Mouse (Mus musculus) inflammation-experienced regulatory T-cells, adult 6 months (primary cell): ENCODE results near the gene Natd1. TPM values are rescaled to one million over a fixed set of nuclear protein-coding genes. Genes with fewer than 3 reads are reported as not detected.

Experiments used
- ATAC-seq: one replicate; pipeline ENCODE4 v1.8.0; 2017
- polyA plus RNA-seq, 3 experiments: library from polyadenylated mRNA; unstranded; fragments of 100-300 nt; shearing (Covaris generic); gene quantifications; one replicate each; pipeline ENCODE4 v1.2.1; 2017

Natd1 gene
- polyA plus RNA-seq, 3 experiments from 2014 or later, result 5.4 to 6.7 (median 6.4) TPM

DNA sequence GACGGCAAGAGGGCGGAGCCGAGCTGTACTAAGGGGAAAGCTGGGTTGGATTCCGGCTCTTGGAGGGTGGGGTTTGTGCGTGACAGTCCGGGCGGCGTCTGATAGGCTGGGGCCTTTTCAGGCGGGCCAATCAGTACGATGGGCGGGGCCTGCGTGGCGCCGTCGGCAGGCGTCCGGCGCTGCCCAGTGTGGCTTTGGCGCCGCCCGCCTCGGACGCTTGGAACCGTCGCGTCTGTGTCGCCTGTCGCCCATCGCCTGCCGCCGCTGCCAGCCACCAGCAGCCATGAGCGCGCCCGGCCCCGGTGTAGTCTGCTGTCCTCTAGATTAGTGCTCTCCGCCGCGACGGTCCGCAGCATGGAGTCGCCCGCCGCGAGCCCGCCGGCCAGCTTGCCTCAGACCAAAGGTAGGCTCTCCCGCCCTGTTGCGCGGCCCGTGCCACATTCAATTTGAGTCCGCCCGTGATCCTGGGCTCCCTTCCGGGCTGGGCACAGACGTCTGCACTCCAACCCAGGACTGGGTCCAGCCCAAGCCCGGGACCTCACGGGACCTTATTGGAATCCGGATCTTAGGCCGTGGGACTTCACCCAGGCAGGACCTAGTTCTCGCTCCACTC lies 17.4 kb upstream of the Natd1 start, which contains the start of gene Map2k3:
Map2k3 (plus strand) TSS at position 165 of the 613 bp plus-strand sequence.
- ATAC-seq, result peak; percentile 86

GRCm38 (mm10) chr11:60931282-60931868 lies 16.8 kb upstream of the Natd1 start:
- no peak for ATAC-seq

- ATAC-seq, result no peak
These were observed 16.3 kb upstream of the Natd1 start for GRCm38 (mm10) chr11:60930724-60931281.

DNA sequence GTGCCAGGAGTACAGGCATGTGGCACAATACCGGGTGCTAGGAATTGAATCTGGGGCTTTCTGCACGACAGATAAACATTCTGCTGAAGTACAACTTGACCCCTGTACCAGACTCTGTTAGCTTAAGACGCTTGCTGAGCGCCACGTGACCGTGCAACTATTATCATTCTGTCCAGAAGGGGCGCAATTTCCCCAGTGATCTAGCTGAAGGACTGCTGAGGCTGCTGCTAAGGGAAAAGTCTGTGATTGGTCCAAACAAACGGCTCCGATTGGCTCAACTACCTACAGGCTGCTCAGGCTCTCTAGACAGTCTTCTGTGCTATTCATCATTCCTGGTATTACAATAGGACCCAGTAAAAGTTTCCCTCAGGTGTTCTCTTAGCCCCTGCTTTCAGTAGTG lies 12.7 kb upstream of the Natd1 start:
- ATAC-seq, result peak; percentile 72

DNA sequence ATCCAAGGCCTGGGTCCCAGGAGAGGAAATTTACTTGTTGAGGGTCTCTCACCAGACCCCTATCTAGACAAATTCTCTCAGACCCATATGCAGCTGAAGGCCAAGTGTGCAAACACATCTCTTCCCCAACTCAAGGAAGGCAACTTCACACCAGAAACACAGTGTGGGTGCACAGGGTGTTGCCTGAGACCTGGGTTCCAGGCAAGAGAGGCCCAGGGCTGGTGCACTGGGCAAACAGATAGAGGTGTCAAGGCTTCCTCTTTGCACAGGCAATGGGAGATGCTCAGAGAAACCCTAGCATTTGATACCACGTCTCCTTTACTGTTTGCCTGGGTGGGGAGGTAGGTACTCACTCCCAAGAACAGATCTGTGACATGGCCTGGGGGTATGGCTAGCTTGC lies 10.4 kb upstream of the Natd1 start:
- ATAC-seq, result no peak

GRCm38 (mm10) chr11:60924498-60924897 lies 9.9 kb upstream of the Natd1 start:
- ATAC-seq, result no peak

DNA sequence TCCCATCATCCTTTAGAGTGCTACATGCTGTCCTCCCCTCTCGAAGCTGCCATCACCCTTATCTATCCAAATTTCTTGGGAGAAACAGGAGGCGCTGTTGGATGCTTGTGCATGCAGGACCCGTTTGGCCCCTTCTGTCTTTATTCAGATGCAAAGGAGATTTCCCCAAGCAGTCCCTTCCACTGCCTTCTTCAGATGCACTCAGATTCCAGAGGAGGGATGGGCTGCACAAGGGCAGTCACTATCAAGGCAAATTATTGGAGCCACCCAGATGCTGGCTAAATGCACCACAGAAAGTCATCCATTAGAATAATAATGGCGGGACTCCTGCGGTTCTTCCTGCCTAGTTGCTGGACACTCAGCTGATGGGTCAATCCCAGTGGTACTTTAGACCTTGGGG lies 8.4 kb upstream of the Natd1 start:
- ATAC-seq, result no peak

- no peak for ATAC-seq
These were observed 7.6 kb upstream of the Natd1 start for GRCm38 (mm10) chr11:60922195-60922594.

DNA sequence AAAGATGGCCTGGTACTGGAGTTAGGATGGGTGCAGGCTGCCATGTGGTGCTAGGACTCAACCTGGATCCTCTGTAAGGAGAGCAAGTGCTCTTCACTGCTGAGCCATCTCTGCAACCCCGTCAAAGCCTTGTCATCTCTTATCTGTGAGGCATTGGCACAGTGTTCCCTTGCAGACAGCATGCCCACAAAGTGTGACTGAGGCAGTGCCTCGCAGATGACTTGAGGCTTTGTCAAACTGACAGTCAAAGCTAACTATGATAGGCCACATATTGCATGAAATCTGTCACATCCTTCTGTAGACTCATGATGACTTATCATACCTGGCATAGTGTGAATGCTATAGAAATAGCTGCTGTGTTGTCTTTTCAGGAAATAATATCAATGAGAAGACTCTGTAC lies 5.5 kb upstream of the Natd1 start:
- no peak for ATAC-seq

- ATAC-seq, result no peak
These were observed 651 bp upstream of the Natd1 start for GRCm38 (mm10) chr11:60915201-60915600.

GRCm38 (mm10) chr11:60913301-60914196 lies 1.0 kb downstream of the Natd1 start:
- ATAC-seq, result peak; percentile 93

DNA sequence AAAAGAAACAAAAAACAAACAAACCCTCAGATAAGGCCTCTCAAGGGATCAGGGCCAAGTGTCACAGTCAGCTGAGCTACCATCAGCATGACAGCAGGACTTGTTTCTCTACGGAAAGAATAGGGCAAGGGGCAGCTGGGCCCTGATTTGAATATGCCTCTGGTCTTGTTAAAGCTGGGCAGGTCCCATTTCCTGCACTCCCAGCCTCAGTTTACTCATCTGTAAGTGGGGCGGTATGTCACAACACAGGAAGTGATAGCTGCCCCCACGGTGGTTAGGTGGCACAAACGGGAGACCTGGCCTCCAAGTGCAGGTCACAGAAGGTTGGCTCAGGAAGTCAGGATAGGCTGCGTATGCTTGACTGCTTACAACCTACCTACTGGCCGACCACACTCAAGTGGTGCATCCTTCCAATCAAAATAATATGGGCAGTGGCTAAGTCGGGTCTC lies 2.0 kb downstream of the Natd1 start:
- no peak for ATAC-seq

- ATAC-seq, result no peak
These were observed 4.9 kb downstream of the Natd1 start for GRCm38 (mm10) chr11:60909626-60910025.

DNA sequence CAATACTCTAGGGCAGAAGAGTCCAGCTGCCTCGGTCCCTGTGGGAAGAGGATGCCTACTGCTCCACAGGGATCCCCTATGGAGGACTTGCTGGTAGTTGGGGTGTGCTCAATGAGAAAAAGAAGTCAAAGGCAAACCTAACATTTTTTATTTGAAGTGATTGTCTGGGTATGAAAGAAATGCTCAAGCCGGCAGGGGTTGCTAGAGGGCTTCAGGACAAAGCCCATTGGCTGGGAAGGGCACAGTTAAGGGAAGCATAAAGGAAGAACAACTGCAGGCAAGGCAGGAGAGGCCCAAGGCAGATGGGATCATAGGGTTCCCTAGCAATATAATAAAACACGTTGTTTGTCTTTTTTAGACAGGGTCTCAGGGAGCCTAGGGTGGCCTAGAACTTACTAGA lies 6.5 kb downstream of the Natd1 start:
- no peak for ATAC-seq

DNA sequence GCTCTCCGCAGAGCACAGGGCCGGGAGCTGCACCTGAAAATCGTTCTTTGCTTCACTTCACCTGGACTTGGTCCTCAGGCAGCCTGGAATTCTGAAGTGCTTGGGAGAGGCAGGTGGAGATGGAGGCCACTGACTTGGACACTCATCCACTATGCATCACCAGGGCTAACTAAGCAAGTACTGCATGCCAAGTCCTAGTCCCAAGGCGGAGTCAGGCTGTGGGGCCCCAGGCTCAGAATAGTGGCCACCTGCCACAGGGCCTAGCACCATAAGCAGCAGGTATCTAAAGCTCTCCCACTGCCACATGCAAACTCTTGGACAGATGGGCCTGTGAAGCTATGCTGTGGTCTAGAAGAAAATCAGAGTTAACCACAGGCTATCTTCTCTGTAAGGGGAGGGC lies 8.1 kb downstream of the Natd1 start:
- ATAC-seq, result no peak

GRCm38 (mm10) chr11:60905407-60906120 lies 9.0 kb downstream of the Natd1 start:
- ATAC-seq, result no peak

DNA sequence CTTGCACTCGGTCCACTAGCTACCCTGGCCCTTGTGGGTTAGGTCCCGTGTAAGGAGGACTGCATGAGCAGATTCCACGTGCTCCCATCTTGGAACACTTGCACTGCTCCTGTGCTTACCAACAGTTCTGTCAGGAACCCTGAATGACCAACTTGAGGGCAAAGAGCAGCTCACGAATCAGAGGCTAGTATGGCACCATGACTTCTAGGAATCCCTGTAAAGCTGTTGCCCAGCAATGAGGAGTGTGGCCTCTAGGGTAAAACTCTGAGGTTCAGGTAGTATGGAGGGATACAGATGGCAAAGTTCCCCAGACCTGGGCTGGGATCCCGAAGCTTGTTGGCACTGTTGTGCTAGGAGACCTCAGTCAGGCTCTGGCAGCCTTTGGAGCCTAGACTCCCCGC lies 10.9 kb downstream of the Natd1 start:
- no peak for ATAC-seq

DNA sequence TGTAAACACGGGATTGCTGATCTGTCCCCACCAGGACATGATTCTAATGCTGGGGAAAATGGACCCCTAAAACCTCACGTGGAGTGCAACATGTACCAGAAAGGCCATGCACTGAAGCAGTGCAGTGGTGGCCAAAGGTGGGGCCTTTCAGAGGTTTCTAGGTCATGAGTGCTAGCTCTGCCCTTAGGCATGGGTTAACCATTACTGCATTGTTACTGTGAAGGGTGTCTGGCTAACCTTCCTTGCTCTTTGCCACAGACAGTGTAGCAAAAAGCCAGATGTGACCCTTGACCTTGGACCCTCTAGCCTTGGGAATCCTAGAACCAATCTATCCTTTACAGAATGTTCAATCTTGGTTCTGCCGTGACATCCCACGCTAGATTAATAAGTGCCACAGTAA lies 12.1 kb downstream of the Natd1 start:
- no peak for ATAC-seq

DNA sequence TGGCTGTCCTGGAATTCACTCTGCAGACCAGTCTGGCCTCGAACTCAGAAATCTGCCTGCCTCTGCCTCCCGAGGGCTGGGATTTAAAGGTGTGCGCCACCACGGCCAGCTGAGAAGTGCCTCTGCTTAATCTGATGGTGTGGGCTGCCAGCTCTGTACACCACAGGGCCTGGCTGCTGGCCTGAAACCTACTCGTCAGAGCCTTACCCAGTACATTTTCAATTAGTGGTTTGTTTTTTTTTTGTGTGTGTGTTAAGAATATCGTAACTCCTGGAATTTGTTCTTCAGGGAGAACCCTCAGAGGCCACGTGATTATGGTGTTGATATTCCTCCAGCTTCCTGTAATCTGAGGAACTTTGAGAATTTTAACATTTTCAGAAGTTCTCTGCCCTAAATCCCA lies 12.5 kb downstream of the Natd1 start:
- ATAC-seq, result no peak

DNA sequence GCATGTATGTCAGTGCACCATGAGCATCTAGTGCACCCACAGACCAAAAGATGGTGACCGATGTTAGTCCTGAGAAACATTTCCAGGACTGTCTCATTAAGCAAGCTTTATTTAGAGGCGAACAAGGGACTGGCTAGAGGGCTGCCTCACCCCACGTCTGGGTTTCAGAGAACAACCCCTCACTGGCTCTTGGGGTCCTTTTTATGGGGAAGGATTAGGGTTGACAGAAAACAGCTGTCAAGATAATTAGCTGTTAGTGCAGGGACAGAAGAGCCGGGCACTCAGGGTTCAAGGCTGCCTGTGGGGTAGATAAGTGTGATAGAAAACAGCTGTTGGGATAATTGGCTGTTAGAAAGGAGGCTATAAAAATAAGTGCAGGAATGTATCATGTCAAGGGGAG lies 18.6 kb downstream of the Natd1 start:
- no peak for ATAC-seq

DNA sequence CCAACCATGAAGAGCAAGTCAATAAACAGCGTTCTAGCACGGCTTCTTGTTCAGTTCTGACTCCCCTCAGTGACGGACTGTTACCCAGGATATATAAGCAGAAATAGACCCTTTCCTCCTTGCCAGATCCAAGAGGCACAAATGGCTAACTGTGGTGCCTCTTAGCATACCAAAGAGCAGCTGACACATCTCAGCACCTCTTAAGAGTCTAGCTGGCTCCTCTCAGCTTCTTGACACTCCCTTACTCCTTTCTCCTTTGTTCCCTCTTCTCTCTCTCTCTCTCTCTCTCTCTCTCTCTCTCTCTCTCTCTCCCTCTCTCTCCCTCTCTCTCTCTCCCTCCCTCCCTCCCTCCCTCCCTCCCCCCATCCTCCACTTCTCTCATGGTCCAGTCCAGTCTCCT lies 23.8 kb downstream of the Natd1 start:
- no peak for ATAC-seq

GRCm38 (mm10) chr11:60890286-60890685 lies 24.3 kb downstream of the Natd1 start:
- no peak for ATAC-seq

GRCm38 (mm10) chr11:60889861-60890260 lies 24.7 kb downstream of the Natd1 start:
- ATAC-seq, result no peak
